Mouse (Mus musculus) CH12.LX (cell line): ENCODE data around the gene Gm16181. TPM values are rescaled to one million over a fixed set of nuclear protein-coding genes. Genes with fewer than 3 reads are reported as not detected.

Source experiments
- DNase-seq: peaks from one replicate; pipeline ENCODE4 v3.0.0-alpha.2; 2013; ENCODE audit errors: extremely low read depth
- H3K27ac ChIP-seq: 2 replicates; pipeline ENCODE4 v1.5.1; 2012; ENCODE audit warnings: low read depth, mild to moderate bottlenecking, control low read depth, moderate library complexity; ENCODE audit not compliant: insufficient read depth
- H3K27me3 ChIP-seq: replicated peaks from 2 replicates; pipeline ENCODE3; 2012; ENCODE audit warnings: inconsistent platforms
- H3K36me3 ChIP-seq, 2 experiments: replicated peaks in 1 of 2; 2 replicates each; pipeline versions ENCODE3 to v1.6.1; 2012; ENCODE audit warnings: inconsistent platforms in 1 of 2, low read length in 1 of 2, mild to moderate bottlenecking in 1 of 2, mixed read lengths in 1 of 2, moderate library complexity in 1 of 2; ENCODE audit not compliant: control insufficient read depth in 1 of 2, insufficient read depth in 1 of 2
- H3K4me1 ChIP-seq, 2 experiments: 2 replicates each; pipeline ENCODE4 v1.6.1; 2012; ENCODE audit warnings: inconsistent platforms in 1 of 2, moderate library complexity in 1 of 2; ENCODE audit not compliant: insufficient read depth in 2 of 2, control insufficient read depth in 1 of 2
- H3K4me2 ChIP-seq: 2 replicates; pipeline ENCODE4 v1.6.1; 2012; ENCODE audit warnings: low read depth, mild to moderate bottlenecking, control low read depth; ENCODE audit not compliant: poor library complexity, insufficient read depth, severe bottlenecking
- H3K4me3 ChIP-seq, 3 experiments: fragments of 150-350 bp in 1 of 3; sonication (generic) in 1 of 3; replicated peaks in 1 of 3; 2 replicates each; pipeline versions ENCODE3 to v1.5.1; 2011 to 2012; ENCODE audit warnings: low read depth in 2 of 3, low read length in 2 of 3, mild to moderate bottlenecking in 2 of 3, moderate library complexity in 2 of 3, control low read depth in 1 of 3, improper control_type of control experiment in 1 of 3, inconsistent platforms in 1 of 3, mixed read lengths in 1 of 3; ENCODE audit not compliant: poor library complexity in 1 of 3
- H3K79me2 ChIP-seq: replicated peaks from 2 replicates; pipeline ENCODE4 v1.6.1; 2012; ENCODE audit warnings: mild to moderate bottlenecking, moderate library complexity; ENCODE audit not compliant: control insufficient read depth, poor library complexity, insufficient read depth, severe bottlenecking; ENCODE audit errors: extremely low read depth
- H3K9ac ChIP-seq: 2 replicates; pipeline ENCODE4 v1.6.1; 2012; ENCODE audit warnings: low read depth, mild to moderate bottlenecking, control low read depth, moderate library complexity; ENCODE audit not compliant: insufficient read depth
- H3K9me3 ChIP-seq: replicated peaks from 2 replicates; pipeline ENCODE3; 2012; ENCODE audit warnings: low read length, inconsistent platforms, mixed read lengths
- BHLHE40 ChIP-seq: IDR thresholded peaks from 2 replicates; pipeline ENCODE4 v1.6.1; 2011; ENCODE audit warnings: mild to moderate bottlenecking, low read depth, low read length, improper control_type of control experiment
- CHD1 ChIP-seq: IDR thresholded peaks from 2 replicates; pipeline ENCODE4 v1.6.1; 2012; ENCODE audit warnings: low read depth, low read length, improper control_type of control experiment, inconsistent platforms
- CHD2 ChIP-seq: IDR thresholded peaks from 2 replicates; pipeline ENCODE4 v1.6.1; 2011; ENCODE audit warnings: low read length, improper control_type of control experiment
- CTCF ChIP-seq, 2 experiments: IDR thresholded peaks in 1 of 2; conservative IDR thresholded peaks in 1 of 2; 2 replicates each; pipeline ENCODE4 v1.5.1; 2011 to 2012; ENCODE audit warnings: low read depth in 2 of 2, low read length in 2 of 2, improper control_type of control experiment in 1 of 2, inconsistent platforms in 1 of 2, mild to moderate bottlenecking in 1 of 2, moderate library complexity in 1 of 2
- ELF1 ChIP-seq: IDR thresholded peaks from 2 replicates; pipeline ENCODE4 v1.6.1; 2014; ENCODE audit warnings: low read depth, mild to moderate bottlenecking, inconsistent platforms, low read length, improper control_type of control experiment
- EP300 ChIP-seq: IDR thresholded peaks from 2 replicates; pipeline ENCODE4 v1.6.1; 2011; ENCODE audit warnings: low read length, improper control_type of control experiment
- ETS1 ChIP-seq: conservative IDR thresholded peaks from 2 replicates; pipeline ENCODE4 v1.6.1; 2012; ENCODE audit warnings: low read depth, mild to moderate bottlenecking, inconsistent platforms, low read length, improper control_type of control experiment, moderate library complexity
- HCFC1 ChIP-seq: IDR thresholded peaks from 2 replicates; pipeline ENCODE4 v1.6.1; 2012; ENCODE audit warnings: low read depth, mild to moderate bottlenecking, inconsistent platforms, low read length, improper control_type of control experiment
- IRF4 ChIP-seq: IDR thresholded peaks from 2 replicates; pipeline ENCODE4 v1.6.1; 2014; ENCODE audit warnings: low read depth, mild to moderate bottlenecking, inconsistent platforms, low read length, improper control_type of control experiment
- JUN ChIP-seq: IDR thresholded peaks from 2 replicates; pipeline ENCODE4 v1.6.1; 2011; ENCODE audit warnings: low read depth, mild to moderate bottlenecking, low read length, improper control_type of control experiment, moderate library complexity; ENCODE audit not compliant: insufficient read depth
- JUND ChIP-seq: conservative IDR thresholded peaks from 2 replicates; pipeline ENCODE4 v1.6.1; 2011; ENCODE audit warnings: low read depth, low read length, improper control_type of control experiment
- KAT2A ChIP-seq: IDR thresholded peaks from 2 replicates; pipeline ENCODE4 v1.6.1; 2012; ENCODE audit warnings: low read length, improper control_type of control experiment, inconsistent platforms; ENCODE audit not compliant: insufficient replicate concordance
- MAFK ChIP-seq: IDR thresholded peaks from 2 replicates; pipeline ENCODE4 v1.6.1; 2011; ENCODE audit warnings: low read length, improper control_type of control experiment; ENCODE audit not compliant: insufficient replicate concordance
- MAX ChIP-seq: IDR thresholded peaks from 2 replicates; pipeline ENCODE4 v1.6.1; 2011; ENCODE audit warnings: low read length, improper control_type of control experiment
- MAZ ChIP-seq: IDR thresholded peaks from 2 replicates; pipeline ENCODE4 v1.6.1; 2012; ENCODE audit warnings: low read depth, mild to moderate bottlenecking, inconsistent platforms, low read length, improper control_type of control experiment, moderate library complexity
- MEF2A ChIP-seq: IDR thresholded peaks from 2 replicates; pipeline ENCODE4 v1.6.1; 2014; ENCODE audit warnings: low read depth, mild to moderate bottlenecking, inconsistent platforms, low read length, improper control_type of control experiment, borderline replicate concordance
- MXI1 ChIP-seq: IDR thresholded peaks from 2 replicates; pipeline ENCODE4 v1.6.1; 2011; ENCODE audit warnings: mild to moderate bottlenecking, low read depth, low read length, improper control_type of control experiment
- MYC ChIP-seq: IDR thresholded peaks from 2 replicates; pipeline ENCODE4 v1.6.1; 2011; ENCODE audit warnings: low read depth, mild to moderate bottlenecking, improper control_type of control experiment, low read length
- NRF1 ChIP-seq: IDR thresholded peaks from 2 replicates; pipeline ENCODE4 v1.6.1; 2014; ENCODE audit warnings: low read depth, mild to moderate bottlenecking, inconsistent platforms, low read length, improper control_type of control experiment, moderate library complexity
- RAD21 ChIP-seq: IDR thresholded peaks from 2 replicates; pipeline ENCODE4 v1.6.1; 2011; ENCODE audit warnings: low read depth, mild to moderate bottlenecking, low read length, improper control_type of control experiment, moderate library complexity
- RCOR1 ChIP-seq: conservative IDR thresholded peaks from 2 replicates; pipeline ENCODE4 v1.6.1; 2012; ENCODE audit warnings: low read depth, mild to moderate bottlenecking, inconsistent platforms, low read length, improper control_type of control experiment
- SIN3A ChIP-seq: IDR thresholded peaks from 2 replicates; pipeline ENCODE4 v1.6.1; 2012; ENCODE audit warnings: low read length, improper control_type of control experiment, inconsistent platforms
- SMC3 ChIP-seq: IDR thresholded peaks from 2 replicates; pipeline ENCODE4 v1.6.1; 2011; ENCODE audit warnings: low read depth, low read length, improper control_type of control experiment
- UBTF ChIP-seq: IDR thresholded peaks from 2 replicates; pipeline ENCODE4 v1.6.1; 2012; ENCODE audit warnings: low read depth, mild to moderate bottlenecking, inconsistent platforms, low read length, improper control_type of control experiment, moderate library complexity
- USF2 ChIP-seq: conservative IDR thresholded peaks from 2 replicates; pipeline ENCODE4 v1.6.1; 2011; ENCODE audit warnings: low read depth, low read length, improper control_type of control experiment
- ZNF384 ChIP-seq: IDR thresholded peaks from 2 replicates; pipeline ENCODE4 v1.6.1; 2012; ENCODE audit warnings: low read depth, low read length, improper control_type of control experiment, inconsistent platforms
- dilution Hi-C: fragments of 300-500 bp; cut with MboI; formaldehyde crosslinking; loops from 2 replicates; pipeline ENCODE4 v1.14.3; 2020; ENCODE audit warnings: low sequenced_read_pairs; ENCODE audit not compliant: extremely low pct_unique_long_range_greater_than_20kb, extremely low pct_ligation_motif_present
- in situ Hi-C: fragments of 300-500 bp; cut with MboI; formaldehyde crosslinking; loops from 3 replicates; pipeline ENCODE4 v1.14.3; 2019; ENCODE audit warnings: low sequenced_read_pairs, low pct_ligation_motif_present, low pct_unique_long_range_greater_than_20kb, mixed read lengths
- polyA plus RNA-seq: library from polyadenylated mRNA; unstranded; fragments of >175 nt; gene quantifications from 2 replicates; pipeline ENCODE4 v1.2.1, GENCODE M21; 2012; ENCODE audit warnings: low read depth; ENCODE audit not compliant: insufficient read length
- total RNA-seq, 2 experiments: library from RNA; depleted of rRNA; stranded (reverse); fragments of 300-350 nt in 1 of 2; fragments of >200 nt in 1 of 2; gene quantifications; 2 replicates each; pipeline ENCODE4 v1.2.3; 2012 to 2014

The Gm16181 gene
- total and polyA plus RNA-seq, 3 experiments, result not detected

- TF ChIP-seq SMC3 (peak; percentile 1; the same call in 1 of the 2 replicates), CHD2 (peak; percentile 19; the same call in 1 of the 2 replicates), UBTF (peak; percentile 59; the same call in 1 of the 2 replicates), IRF4 (no peak), SIN3A (peak; percentile 59; the same call in 1 of the 2 replicates), MEF2A (no peak), JUND (0 out of 2 replicates have a peak, but pooled peaks have one; percentile 21), EP300 (peak; percentile 54; the same call in 1 of the 2 replicates), MXI1 (peak; percentile 18; the same call in 1 of the 2 replicates), RCOR1 (no peak; the same call in 1 of the 2 replicates)
- no peak for DNase-seq
- Histone ChIP-seq H3K27ac (peak overlapping the region; percentile 96), H3K4me3 (peak overlapping the region; percentile 60 to 80 (median 78)), H3K9me3 (no peaks in the 10 kb centered on the region), H3K27me3 (no peaks in the 10 kb centered on the region), H3K9ac (peak overlapping the region; percentile 71), H3K79me2 (peaks cover 12% of the 10 kb centered on the region), H3K4me2 (peak overlapping the region; percentile 87), H3K36me3 (peaks cover 1 to 11% of the 10 kb centered on the region in 2 experiments), H3K4me1 (peaks cover 27 to 48% of the 10 kb centered on the region in 2 experiments)
- dilution Hi-C loops, result no loop called here
- in situ Hi-C loops, result no loop called here
Observed at GRCm38 (mm10) chr17:35194844-35195630, 25.6 kb upstream of the Gm16181 start.

GRCm38 (mm10) chr17:35195631-35196320, 24.9 kb upstream of the Gm16181 start:
- peak overlapping the region; percentile 96 for H3K27ac ChIP-seq
- H3K4me3 ChIP-seq, result peak overlapping the region; percentile 60 to 80 (median 78)
- H3K36me3 ChIP-seq, result peaks cover 3 to 15% of the 10 kb centered on the region in 2 experiments
- H3K4me1 ChIP-seq, result peaks cover 21 to 44% of the 10 kb centered on the region in 2 experiments
- dilution Hi-C loops (no loop called here), in situ Hi-C loops (no loop called here)
- no peaks in the 10 kb centered on the region for H3K27me3 ChIP-seq
- H3K9ac ChIP-seq, result peak overlapping the region; percentile 71
- H3K9me3 ChIP-seq, result no peaks in the 10 kb centered on the region
- peaks cover 18% of the 10 kb centered on the region for H3K79me2 ChIP-seq
- DNase-seq, result peak; percentile 81
- H3K4me2 ChIP-seq, result peak overlapping the region; percentile 92
- TF ChIP-seq HCFC1 (no peak), ZNF384 (peak; percentile 40; the same call in 1 of the 2 replicates), MEF2A (peak; percentile 56; the same call in 1 of the 2 replicates), MAFK (no peak), MYC (0 out of 2 replicates have a peak, but pooled peaks have one; percentile 51), BHLHE40 (no peak; the same call in 1 of the 2 replicates), ELF1 (0 out of 2 replicates have a peak, but pooled peaks have one; percentile 39), CTCF (conservative IDR thresholded peaks at IDR 0.05 in 1 of 2, IDR thresholded peaks at IDR 0.05 in 1 of 2; ENCODE audit: low read depth in 2 of 2, low read length in 2 of 2) (peak; percentile 44 to 99; a peak in 3 of 4 replicates), USF2 (no peak), IRF4 (peak; percentile 44; the same call in 1 of the 2 replicates), JUND (no peak), NRF1 (peak; percentile 57; the same call in 1 of the 2 replicates), RAD21 (peak; percentile 72), MAX (peak; percentile 63; the same call in 1 of the 2 replicates), UBTF (no peak), KAT2A (no peak), SIN3A (peak; percentile 87), CHD1 (peak; percentile 84; the same call in 1 of the 2 replicates), MAZ (peak; percentile 90), ETS1 (no peak), EP300 (0 out of 2 replicates have a peak, but pooled peaks have one; percentile 5), JUN (no peak), CHD2 (peak; percentile 39)
